Mouse (Mus musculus) midbrain, embryonic 13.5 days (tissue): ENCODE data around the gene S100a5. TPM values are rescaled to one million over a fixed set of nuclear protein-coding genes. Genes with fewer than 3 reads are reported as not detected.

Source experiments
- ATAC-seq: fragments of 200-750 bp; cut with Nextera tagmentation; 2 replicates; pipeline ENCODE4 v1.8.0; 2017; ENCODE audit warnings: mild to moderate bottlenecking, moderate TSS enrichment, moderate library complexity
- H3K27ac ChIP-seq: fragments of 300-500 bp; sonication (generic); 2 replicates; pipeline ENCODE4 v1.5.1; 2015; ENCODE audit warnings: inconsistent platforms, mild to moderate bottlenecking, moderate library complexity
- H3K27me3 ChIP-seq: fragments of 300-500 bp; sonication (generic); 2 replicates; pipeline ENCODE4 v1.6.1; 2015; ENCODE audit warnings: mild to moderate bottlenecking, inconsistent platforms
- H3K36me3 ChIP-seq: fragments of 300-500 bp; sonication (generic); 2 replicates; pipeline ENCODE4 v1.6.1; 2015; ENCODE audit warnings: mild to moderate bottlenecking, inconsistent platforms
- H3K4me1 ChIP-seq: fragments of 300-500 bp; sonication (generic); replicated peaks from 2 replicates; pipeline ENCODE4 v1.6.1; 2015; ENCODE audit warnings: inconsistent platforms
- H3K4me2 ChIP-seq: fragments of 300-500 bp; sonication (generic); replicated peaks from 2 replicates; pipeline ENCODE4 v1.6.1; 2015; ENCODE audit warnings: moderate library complexity, mild to moderate bottlenecking, inconsistent platforms
- H3K4me3 ChIP-seq: fragments of 300-500 bp; sonication (generic); replicated peaks from 2 replicates; pipeline ENCODE4 v1.5.1; 2015; ENCODE audit warnings: mild to moderate bottlenecking, inconsistent platforms
- H3K9ac ChIP-seq: fragments of 300-500 bp; sonication (generic); replicated peaks from 2 replicates; pipeline ENCODE4 v1.6.1; 2015; ENCODE audit warnings: mild to moderate bottlenecking, inconsistent platforms
- H3K9me3 ChIP-seq: fragments of 300-500 bp; sonication (generic); 2 replicates; pipeline ENCODE4 v1.6.1; 2016; ENCODE audit warnings: mild to moderate bottlenecking, inconsistent platforms
- WGBS: fragments of 180-500 bp; shearing (Covaris S2); methylation state at CpG from one replicate; pipeline ENCODE4 v1.1.7; 2015; 5-methylcytosine and 5-hydroxymethylcytosine counted together
- polyA plus RNA-seq: library from polyadenylated mRNA; unstranded; fragments of >200 nt; fragmentation: Nextera tagmentation; extraction: Ambion mirVana; gene quantifications from 2 replicates; pipeline ENCODE4 v1.2.1, GENCODE M21; 2015

The S100a5 gene
- polyA plus RNA-seq, 1 experiment from 2014 or later, result not detected

- Histone ChIP-seq H3K27ac (no peak overlapping the region), H3K9ac (no peak overlapping the region), H3K4me2 (no peak overlapping the region), H3K27me3 (no peaks in the 10 kb centered on the region), H3K9me3 (no peaks in the 10 kb centered on the region), H3K4me3 (no peak overlapping the region), H3K36me3 (no peaks in the 10 kb centered on the region), H3K4me1 (no peaks in the 10 kb centered on the region; the same call in 1 of the 2 replicates)
- WGBS, result 74% methylated on average over 10 of the region's 10 CpGs
- no peak for ATAC-seq
These were observed 21.4 kb upstream of the S100a5 start for GRCm38 (mm10) chr3:90586906-90587305.

- Histone ChIP-seq H3K4me3 (no peak overlapping the region), H3K4me2 (no peak overlapping the region), H3K9me3 (no peaks in the 10 kb centered on the region), H3K4me1 (no peaks in the 10 kb centered on the region; the same call in 1 of the 2 replicates), H3K36me3 (no peaks in the 10 kb centered on the region), H3K9ac (no peak overlapping the region), H3K27ac (no peak overlapping the region), H3K27me3 (no peaks in the 10 kb centered on the region)
- WGBS, result 90% methylated on average over 14 of the region's 14 CpGs
- ATAC-seq, result no peak
These were observed 20.8 kb upstream of the S100a5 start for GRCm38 (mm10) chr3:90587361-90588101.

GRCm38 (mm10) chr3:90589390-90589789 lies 18.9 kb upstream of the S100a5 start:
- no peak overlapping the region for H3K4me2 ChIP-seq
- no peaks in the 10 kb centered on the region for H3K4me1 ChIP-seq
- 90% methylated on average over 6 of the region's 6 CpGs for WGBS
- no peak overlapping the region for H3K27ac ChIP-seq
- H3K9me3 ChIP-seq, result no peaks in the 10 kb centered on the region
- no peak overlapping the region for H3K4me3 ChIP-seq
- no peak overlapping the region for H3K9ac ChIP-seq
- H3K27me3 ChIP-seq, result no peaks in the 10 kb centered on the region
- H3K36me3 ChIP-seq, result no peaks in the 10 kb centered on the region
- ATAC-seq, result no peak

- no peak within 1 kb of the TSS for H3K9ac ChIP-seq
- H3K27me3 ChIP-seq, result no peaks in the 10 kb centered on the region
- ATAC-seq, result no peak
- 86% methylated on average over 8 of the region's 8 CpGs for WGBS
- no peak within 1 kb of the TSS for H3K27ac ChIP-seq
- no peak within 1 kb of the TSS for H3K4me2 ChIP-seq
- no peak within 1 kb of the TSS for H3K4me3 ChIP-seq
- H3K4me1 ChIP-seq, result no peaks in the 10 kb centered on the region
- no peaks in the 10 kb centered on the region for H3K9me3 ChIP-seq
- no peaks in the 10 kb centered on the region for H3K36me3 ChIP-seq
These were observed 18.4 kb upstream of the S100a5 start, which contains the start of gene S100a2 for GRCm38 (mm10) chr3:90589947-90590346. Gene S100a2, plus strand, starts transcription at chr3:90590247.

GRCm38 (mm10) chr3:90594466-90594865 lies 13.9 kb upstream of the S100a5 start:
- Histone ChIP-seq H3K9ac (no peak overlapping the region), H3K27me3 (no peaks in the 10 kb centered on the region), H3K4me3 (no peak overlapping the region), H3K9me3 (no peaks in the 10 kb centered on the region), H3K4me1 (no peaks in the 10 kb centered on the region), H3K27ac (no peak overlapping the region), H3K4me2 (no peak overlapping the region), H3K36me3 (no peaks in the 10 kb centered on the region)
- WGBS, result 86% methylated on average over 1 of the region's 1 CpGs
- no peak for ATAC-seq

- Histone ChIP-seq H3K36me3 (no peaks in the 10 kb centered on the region), H3K4me3 (no peak overlapping the region), H3K9ac (no peak overlapping the region), H3K4me1 (no peaks in the 10 kb centered on the region), H3K9me3 (no peaks in the 10 kb centered on the region), H3K27ac (no peak overlapping the region), H3K27me3 (no peaks in the 10 kb centered on the region), H3K4me2 (no peak overlapping the region)
- 78% methylated on average over 5 of the region's 5 CpGs for WGBS
- ATAC-seq, result no peak
These were observed 12.8 kb upstream of the S100a5 start for GRCm38 (mm10) chr3:90595556-90595955.

- Histone ChIP-seq H3K27ac (no peak overlapping the region), H3K27me3 (no peaks in the 10 kb centered on the region), H3K9me3 (no peaks in the 10 kb centered on the region), H3K36me3 (no peaks in the 10 kb centered on the region), H3K4me2 (no peak overlapping the region), H3K4me1 (no peaks in the 10 kb centered on the region), H3K9ac (no peak overlapping the region), H3K4me3 (no peak overlapping the region)
- ATAC-seq, result no peak
- WGBS, result 91% methylated on average over 6 of the region's 6 CpGs
These were observed 11.5 kb upstream of the S100a5 start for GRCm38 (mm10) chr3:90596810-90597209.

GRCm38 (mm10) chr3:90597736-90598135 lies 10.6 kb upstream of the S100a5 start:
- H3K4me3 ChIP-seq, result no peak overlapping the region
- no peak overlapping the region for H3K27ac ChIP-seq
- no peaks in the 10 kb centered on the region for H3K4me1 ChIP-seq
- no peak for ATAC-seq
- H3K27me3 ChIP-seq, result no peaks in the 10 kb centered on the region
- 67% methylated on average over 6 of the region's 6 CpGs for WGBS
- no peaks in the 10 kb centered on the region for H3K9me3 ChIP-seq
- no peak overlapping the region for H3K9ac ChIP-seq
- no peaks in the 10 kb centered on the region for H3K36me3 ChIP-seq
- no peak overlapping the region for H3K4me2 ChIP-seq

GRCm38 (mm10) chr3:90598212-90598611 lies 10.1 kb upstream of the S100a5 start:
- Histone ChIP-seq H3K4me2 (no peak overlapping the region), H3K4me1 (no peaks in the 10 kb centered on the region), H3K36me3 (no peaks in the 10 kb centered on the region), H3K9ac (no peak overlapping the region), H3K27ac (no peak overlapping the region), H3K27me3 (no peaks in the 10 kb centered on the region), H3K4me3 (no peak overlapping the region), H3K9me3 (no peaks in the 10 kb centered on the region)
- 75% methylated on average over 4 of the region's 4 CpGs for WGBS
- no peak for ATAC-seq

- H3K4me1 ChIP-seq, result no peaks in the 10 kb centered on the region
- H3K9ac ChIP-seq, result no peak overlapping the region
- no peaks in the 10 kb centered on the region for H3K9me3 ChIP-seq
- H3K27ac ChIP-seq, result no peak overlapping the region
- ATAC-seq, result no peak
- H3K27me3 ChIP-seq, result no peaks in the 10 kb centered on the region
- H3K4me3 ChIP-seq, result no peak overlapping the region
- no peak overlapping the region for H3K4me2 ChIP-seq
- WGBS, result 83% methylated on average over 3 of the region's 3 CpGs
- no peaks in the 10 kb centered on the region for H3K36me3 ChIP-seq
These were observed 8.9 kb upstream of the S100a5 start for GRCm38 (mm10) chr3:90599401-90599800.

GRCm38 (mm10) chr3:90600036-90600435 lies 8.3 kb upstream of the S100a5 start:
- Histone ChIP-seq H3K36me3 (no peaks in the 10 kb centered on the region), H3K27me3 (no peaks in the 10 kb centered on the region), H3K4me1 (no peaks in the 10 kb centered on the region), H3K9ac (no peak overlapping the region), H3K27ac (no peak overlapping the region), H3K4me2 (no peak overlapping the region), H3K9me3 (no peaks in the 10 kb centered on the region), H3K4me3 (no peak overlapping the region)
- no peak for ATAC-seq
- 94% methylated on average over 6 of the region's 6 CpGs for WGBS

GRCm38 (mm10) chr3:90600458-90601195 lies 7.7 kb upstream of the S100a5 start:
- no peak overlapping the region for H3K4me2 ChIP-seq
- H3K27ac ChIP-seq, result no peak overlapping the region
- no peaks in the 10 kb centered on the region for H3K36me3 ChIP-seq
- no peaks in the 10 kb centered on the region for H3K4me1 ChIP-seq
- WGBS, result 82% methylated on average over 8 of the region's 8 CpGs
- H3K9me3 ChIP-seq, result no peaks in the 10 kb centered on the region
- no peak overlapping the region for H3K9ac ChIP-seq
- ATAC-seq, result no peak
- H3K4me3 ChIP-seq, result no peak overlapping the region
- H3K27me3 ChIP-seq, result no peaks in the 10 kb centered on the region
